Mouse (Mus musculus): ENCODE results near the gene Abcc3. TPM values are rescaled to one million over a fixed set of nuclear protein-coding genes. Genes with fewer than 3 reads are reported as not detected.
"Not testable (repeated sequence)": the region's sequence is repeated elsewhere in the genome, so short reads cannot be mapped to it uniquely, and the experiment has no call there.

The Abcc3 gene
- polyA plus RNA-seq, 1 experiment from 2014 or later, result 0.18 TPM

GRCm38 (mm10) chr11:94405348-94405747 lies 12.6 kb upstream of the Abcc3 start:
- no peak for ATAC-seq
- Histone ChIP-seq H3K9ac (replicated peaks; ENCODE audit: low read depth, low read length) (no peak overlapping the region), H3K4me3 (replicated peaks; ENCODE audit: low read length) (no peak overlapping the region), H3K27ac (ENCODE audit: low read length) (no peak overlapping the region), H3K9me3 (ENCODE audit: control insufficient read depth, low read length) (no peaks in the 10 kb centered on the region), H3K4me2 (ENCODE audit: low read length) (no peak overlapping the region), H3K27me3 (replicated peaks; ENCODE audit: control insufficient read depth, insufficient read depth, low read length) (no peaks in the 10 kb centered on the region), H3K4me1 (replicated peaks; ENCODE audit: control insufficient read depth, insufficient read depth, low read length) (peaks cover 22% of the 10 kb centered on the region), H3K36me3 (ENCODE audit: control insufficient read depth, insufficient read depth) (no peaks in the 10 kb centered on the region)
- 60% methylated on average over 6 of the region's 6 CpGs for WGBS

GRCm38 (mm10) chr11:94404641-94405260 lies 12.0 kb upstream of the Abcc3 start:
- no peak overlapping the region for H3K4me3 ChIP-seq (replicated peaks; ENCODE audit: low read length)
- no peaks in the 10 kb centered on the region for H3K36me3 ChIP-seq (ENCODE audit: control insufficient read depth, insufficient read depth)
- peaks cover 22% of the 10 kb centered on the region for H3K4me1 ChIP-seq (replicated peaks; ENCODE audit: control insufficient read depth, insufficient read depth, low read length)
- H3K27ac ChIP-seq (ENCODE audit: low read length), result no peak overlapping the region
- ATAC-seq, result peak; percentile 34; the same call in 1 of the 2 replicates
- 24% methylated on average over 11 of the region's 11 CpGs for WGBS
- no peak overlapping the region for H3K4me2 ChIP-seq (ENCODE audit: low read length)
- no peaks in the 10 kb centered on the region for H3K27me3 ChIP-seq (replicated peaks; ENCODE audit: control insufficient read depth, insufficient read depth, low read length)
- no peaks in the 10 kb centered on the region for H3K9me3 ChIP-seq (ENCODE audit: control insufficient read depth, low read length)
- no peak overlapping the region for H3K9ac ChIP-seq (replicated peaks; ENCODE audit: low read depth, low read length)

- Histone ChIP-seq H3K36me3 (ENCODE audit: control insufficient read depth, insufficient read depth) (no peaks in the 10 kb centered on the region), H3K27me3 (replicated peaks; ENCODE audit: control insufficient read depth, insufficient read depth, low read length) (no peaks in the 10 kb centered on the region), H3K4me2 (ENCODE audit: low read length) (no peak overlapping the region), H3K9me3 (ENCODE audit: control insufficient read depth, low read length) (no peaks in the 10 kb centered on the region), H3K4me3 (replicated peaks; ENCODE audit: low read length) (no peak overlapping the region), H3K9ac (replicated peaks; ENCODE audit: low read depth, low read length) (no peak overlapping the region), H3K27ac (ENCODE audit: low read length) (no peak overlapping the region), H3K4me1 (replicated peaks; ENCODE audit: control insufficient read depth, insufficient read depth, low read length) (peaks cover 22% of the 10 kb centered on the region)
- ATAC-seq, result no peak
- 68% methylated on average over 5 of the region's 5 CpGs for WGBS
Measured at GRCm38 (mm10) chr11:94404178-94404577, 11.4 kb upstream of the Abcc3 start.

- Histone ChIP-seq H3K27me3 (replicated peaks; ENCODE audit: control insufficient read depth, insufficient read depth, low read length) (no peaks in the 10 kb centered on the region), H3K27ac (ENCODE audit: low read length) (no peak overlapping the region), H3K4me3 (replicated peaks; ENCODE audit: low read length) (no peak overlapping the region), H3K36me3 (ENCODE audit: control insufficient read depth, insufficient read depth) (no peaks in the 10 kb centered on the region), H3K9me3 (ENCODE audit: control insufficient read depth, low read length) (no peaks in the 10 kb centered on the region), H3K4me1 (replicated peaks; ENCODE audit: control insufficient read depth, insufficient read depth, low read length) (peaks cover 22% of the 10 kb centered on the region), H3K9ac (replicated peaks; ENCODE audit: low read depth, low read length) (no peak overlapping the region), H3K4me2 (ENCODE audit: low read length) (no peak overlapping the region)
- ATAC-seq, result no peak
- WGBS, result 77% methylated on average over 10 of the region's 10 CpGs
Measured at GRCm38 (mm10) chr11:94403757-94404156, 11.0 kb upstream of the Abcc3 start.

- no peaks in the 10 kb centered on the region for H3K36me3 ChIP-seq (ENCODE audit: control insufficient read depth, insufficient read depth)
- H3K27me3 ChIP-seq (replicated peaks; ENCODE audit: control insufficient read depth, insufficient read depth, low read length), result no peaks in the 10 kb centered on the region
- no peak overlapping the region for H3K4me2 ChIP-seq (ENCODE audit: low read length)
- H3K27ac ChIP-seq (ENCODE audit: low read length), result no peak overlapping the region
- H3K9ac ChIP-seq (replicated peaks; ENCODE audit: low read depth, low read length), result no peak overlapping the region
- H3K4me1 ChIP-seq (replicated peaks; ENCODE audit: control insufficient read depth, insufficient read depth, low read length), result peaks cover 17% of the 10 kb centered on the region
- WGBS, result 79% methylated on average over 5 of the region's 5 CpGs
- H3K9me3 ChIP-seq (ENCODE audit: control insufficient read depth, low read length), result no peaks in the 10 kb centered on the region
- ATAC-seq, result no peak
- H3K4me3 ChIP-seq (replicated peaks; ENCODE audit: low read length), result no peak overlapping the region
Measured at GRCm38 (mm10) chr11:94402731-94403130, 9.9 kb upstream of the Abcc3 start.

- H3K9ac ChIP-seq (replicated peaks; ENCODE audit: low read depth, low read length); H3K27ac ChIP-seq (ENCODE audit: low read length); H3K4me3 ChIP-seq (replicated peaks; ENCODE audit: low read length); H3K4me2 ChIP-seq (ENCODE audit: low read length); H3K9me3 ChIP-seq (ENCODE audit: control insufficient read depth, low read length); H3K27me3 ChIP-seq (replicated peaks; ENCODE audit: control insufficient read depth, insufficient read depth, low read length); H3K36me3 ChIP-seq (ENCODE audit: control insufficient read depth, insufficient read depth); ATAC-seq: not testable (repeated sequence)
- peaks cover 10% of the 10 kb centered on the region for H3K4me1 ChIP-seq (replicated peaks; ENCODE audit: control insufficient read depth, insufficient read depth, low read length)
- WGBS, result 93% methylated on average over 4 of the region's 4 CpGs
Measured at GRCm38 (mm10) chr11:94402029-94402428, 9.2 kb upstream of the Abcc3 start.

GRCm38 (mm10) chr11:94400996-94401395 lies 8.2 kb upstream of the Abcc3 start:
- Histone ChIP-seq H3K9ac (replicated peaks; ENCODE audit: low read depth, low read length) (no peak overlapping the region), H3K4me3 (replicated peaks; ENCODE audit: low read length) (no peak overlapping the region), H3K4me1 (replicated peaks; ENCODE audit: control insufficient read depth, insufficient read depth, low read length) (peaks cover 6% of the 10 kb centered on the region), H3K36me3 (ENCODE audit: control insufficient read depth, insufficient read depth) (no peaks in the 10 kb centered on the region), H3K4me2 (ENCODE audit: low read length) (no peak overlapping the region), H3K27ac (ENCODE audit: low read length) (no peak overlapping the region), H3K9me3 (ENCODE audit: control insufficient read depth, low read length) (no peaks in the 10 kb centered on the region), H3K27me3 (replicated peaks; ENCODE audit: control insufficient read depth, insufficient read depth, low read length) (no peaks in the 10 kb centered on the region)
- ATAC-seq, result no peak
- 86% methylated on average over 6 of the region's 6 CpGs for WGBS

GRCm38 (mm10) chr11:94394107-94394506 lies 1.3 kb upstream of the Abcc3 start:
- no peaks in the 10 kb centered on the region for H3K36me3 ChIP-seq (ENCODE audit: control insufficient read depth, insufficient read depth)
- WGBS, result 92% methylated on average over 7 of the region's 7 CpGs
- H3K4me1 ChIP-seq (replicated peaks; ENCODE audit: control insufficient read depth, insufficient read depth, low read length), result no peaks in the 10 kb centered on the region
- no peak overlapping the region for H3K27ac ChIP-seq (ENCODE audit: low read length)
- no peak overlapping the region for H3K4me3 ChIP-seq (replicated peaks; ENCODE audit: low read length)
- ATAC-seq, result no peak
- H3K9ac ChIP-seq (replicated peaks; ENCODE audit: low read depth, low read length), result no peak overlapping the region
- no peak overlapping the region for H3K4me2 ChIP-seq (ENCODE audit: low read length)
- H3K9me3 ChIP-seq (ENCODE audit: control insufficient read depth, low read length), result no peaks in the 10 kb centered on the region
- H3K27me3 ChIP-seq (replicated peaks; ENCODE audit: control insufficient read depth, insufficient read depth, low read length), result 0 out of 2 replicates have a peak, but pooled peaks cover 4% of the 10 kb centered on the region

GRCm38 (mm10) chr11:94393490-94393889 lies 693 bp upstream of the Abcc3 start:
- not testable (repeated sequence) for H3K27me3 ChIP-seq (replicated peaks; ENCODE audit: control insufficient read depth, insufficient read depth, low read length); H3K27ac ChIP-seq (ENCODE audit: low read length); ATAC-seq; H3K4me1 ChIP-seq (replicated peaks; ENCODE audit: control insufficient read depth, insufficient read depth, low read length); H3K9ac ChIP-seq (replicated peaks; ENCODE audit: low read depth, low read length); H3K36me3 ChIP-seq (ENCODE audit: control insufficient read depth, insufficient read depth); H3K4me3 ChIP-seq (replicated peaks; ENCODE audit: low read length); H3K9me3 ChIP-seq (ENCODE audit: control insufficient read depth, low read length); H3K4me2 ChIP-seq (ENCODE audit: low read length)
- 86% methylated on average over 4 of the region's 4 CpGs for WGBS

- Histone ChIP-seq H3K36me3 (ENCODE audit: control insufficient read depth, insufficient read depth) (no peaks in the 10 kb centered on the region), H3K9me3 (ENCODE audit: control insufficient read depth, low read length) (no peaks in the 10 kb centered on the region), H3K27ac (ENCODE audit: low read length) (no peak overlapping the region), H3K9ac (replicated peaks; ENCODE audit: low read depth, low read length) (no peak overlapping the region), H3K4me3 (replicated peaks; ENCODE audit: low read length) (no peak overlapping the region), H3K4me2 (ENCODE audit: low read length) (no peak overlapping the region), H3K27me3 (replicated peaks; ENCODE audit: control insufficient read depth, insufficient read depth, low read length) (0 out of 2 replicates have a peak, but pooled peaks cover 4% of the 10 kb centered on the region), H3K4me1 (replicated peaks; ENCODE audit: control insufficient read depth, insufficient read depth, low read length) (no peaks in the 10 kb centered on the region)
- 88% methylated on average over 10 of the region's 10 CpGs for WGBS
- no peak for ATAC-seq
Measured at GRCm38 (mm10) chr11:94391661-94392060, 1.1 kb downstream of the Abcc3 start.
